Mouse (Mus musculus) olfactory bulb, adult 2 months (tissue): ENCODE data around the gene Dhrs7c.

Source experiments
- CTCF ChIP-seq: fragments of 200-500 bp; IDR thresholded peaks from 2 replicates; pipeline ENCODE4 v1.5.1; 2012; ENCODE audit warnings: low read depth, mild to moderate bottlenecking, low read length, moderate library complexity; ENCODE audit not compliant: insufficient read depth
- POLR2A ChIP-seq: fragments of 200-500 bp; IDR thresholded peaks from 2 replicates; pipeline ENCODE4 v1.6.1; 2012; ENCODE audit warnings: mild to moderate bottlenecking, low read depth, low read length, moderate library complexity; ENCODE audit not compliant: insufficient read depth

DNA sequence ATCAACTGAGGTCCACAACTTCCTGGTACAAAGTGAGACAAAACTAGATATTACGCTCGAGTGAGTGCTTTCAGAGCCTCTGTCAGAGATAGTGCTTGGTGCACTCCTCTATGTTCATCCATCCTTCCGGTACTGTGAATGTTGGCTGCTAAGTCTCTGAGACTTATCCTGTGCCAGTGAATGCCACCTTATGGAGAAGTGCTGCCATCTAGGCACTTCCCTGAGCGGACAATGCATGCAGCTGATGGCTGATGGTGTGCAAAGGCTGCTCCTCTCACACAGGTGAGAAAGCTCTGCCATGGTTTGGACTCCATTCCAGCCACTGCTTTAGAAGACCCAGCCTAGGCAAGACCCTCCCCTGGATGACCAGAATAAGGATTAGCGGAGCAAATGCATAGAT is 10.1 kb downstream of the Dhrs7c start:
- TF ChIP-seq CTCF (no peak), POLR2A (no peak)
